Mouse (Mus musculus) mesoderm, embryonic 11.5 days (tissue): Measurements from ENCODE around the gene Cacul1.
"Not testable (repeated sequence)": the region's sequence is repeated elsewhere in the genome, so short reads cannot be mapped to it uniquely, and the experiment has no call there.

Experiments
- DNase-seq: peaks from one replicate; pipeline ENCODE4 v3.0.0-alpha.2; 2012; ENCODE audit warnings: low read depth, low spot score

The Cacul1 gene

GRCm38 (mm10) chr19:60580582-60581339 lies at the start of gene Cacul1:
Gene Cacul1, minus strand, starts transcription at chr19:60581025.
- DNase-seq = peak; percentile 98

- DNase-seq = no peak
These were observed 38.6 kb upstream of the Cacul1 start for GRCm38 (mm10) chr19:60619420-60619819.

GRCm38 (mm10) chr19:60617007-60617406 lies 36.2 kb upstream of the Cacul1 start:
- no peak for DNase-seq

- no peak for DNase-seq
These were observed 34.8 kb upstream of the Cacul1 start for GRCm38 (mm10) chr19:60615470-60616200.

- DNase-seq = peak; percentile 13
These were observed 30.8 kb upstream of the Cacul1 start for GRCm38 (mm10) chr19:60611525-60612215.

GRCm38 (mm10) chr19:60608766-60609165 lies 27.9 kb upstream of the Cacul1 start:
- DNase-seq = peak; percentile 17

GRCm38 (mm10) chr19:60603586-60603985 lies 22.8 kb upstream of the Cacul1 start:
- DNase-seq = no peak

GRCm38 (mm10) chr19:60602066-60602465 lies 21.2 kb upstream of the Cacul1 start:
- not testable (repeated sequence) for DNase-seq

GRCm38 (mm10) chr19:60598025-60598697 lies 17.3 kb upstream of the Cacul1 start:
- no peak for DNase-seq

- no peak for DNase-seq
These were observed 8.8 kb upstream of the Cacul1 start for GRCm38 (mm10) chr19:60589646-60590045.

GRCm38 (mm10) chr19:60586652-60587051 lies 5.8 kb upstream of the Cacul1 start:
- DNase-seq = no peak

GRCm38 (mm10) chr19:60583201-60583600 lies 2.4 kb upstream of the Cacul1 start:
- DNase-seq = no peak

- no peak for DNase-seq
These were observed 809 bp upstream of the Cacul1 start for GRCm38 (mm10) chr19:60581377-60582290.

- DNase-seq = peak; percentile 63
These were observed 849 bp downstream of the Cacul1 start for GRCm38 (mm10) chr19:60579771-60580581.

GRCm38 (mm10) chr19:60576741-60577140 lies 4.1 kb downstream of the Cacul1 start:
- no peak for DNase-seq

- no peak for DNase-seq
These were observed 20.3 kb downstream of the Cacul1 start for GRCm38 (mm10) chr19:60560497-60560896.

GRCm38 (mm10) chr19:60554866-60555438 lies 25.9 kb downstream of the Cacul1 start:
- no peak for DNase-seq

- peak; percentile 49 for DNase-seq
These were observed 27.3 kb downstream of the Cacul1 start for GRCm38 (mm10) chr19:60553501-60553900.

GRCm38 (mm10) chr19:60543302-60543701 lies 37.5 kb downstream of the Cacul1 start:
- no peak for DNase-seq
